Mouse (Mus musculus): ENCODE measurements at regions not wholly inside any gene's neighbourhood (a gene's known extent, or its start where the extent isn't known, plus 50 kb on each side); places are given as distances from the start of the nearest gene placed in this dataset.
"Not testable (repeated sequence)": the region's sequence is repeated elsewhere in the genome, so short reads cannot be mapped to it uniquely, and the experiment has no call there.

DNA sequence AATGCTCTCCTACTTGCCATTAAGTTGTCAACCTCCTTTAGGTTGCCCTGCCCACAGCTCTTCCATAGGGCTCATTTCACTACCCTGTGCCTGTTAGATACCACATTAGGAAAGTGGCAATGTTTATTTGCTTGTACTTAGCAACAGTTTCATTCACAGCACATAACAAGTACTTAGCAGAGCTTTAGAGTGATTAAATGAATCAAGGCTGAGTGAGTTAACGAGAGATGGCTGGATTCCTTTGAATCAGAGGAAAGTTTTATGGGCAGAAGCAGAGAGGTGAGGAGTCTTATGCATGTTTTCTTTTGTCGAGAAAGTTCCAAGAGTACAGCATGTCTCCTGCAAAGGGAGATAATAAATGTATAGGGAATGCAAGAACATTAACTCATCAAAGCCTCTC lies 60.5 kb downstream of the Ptgs2 start:
- no peak for DNase-seq (ENCODE audit: low read depth, low spot score)

DNA sequence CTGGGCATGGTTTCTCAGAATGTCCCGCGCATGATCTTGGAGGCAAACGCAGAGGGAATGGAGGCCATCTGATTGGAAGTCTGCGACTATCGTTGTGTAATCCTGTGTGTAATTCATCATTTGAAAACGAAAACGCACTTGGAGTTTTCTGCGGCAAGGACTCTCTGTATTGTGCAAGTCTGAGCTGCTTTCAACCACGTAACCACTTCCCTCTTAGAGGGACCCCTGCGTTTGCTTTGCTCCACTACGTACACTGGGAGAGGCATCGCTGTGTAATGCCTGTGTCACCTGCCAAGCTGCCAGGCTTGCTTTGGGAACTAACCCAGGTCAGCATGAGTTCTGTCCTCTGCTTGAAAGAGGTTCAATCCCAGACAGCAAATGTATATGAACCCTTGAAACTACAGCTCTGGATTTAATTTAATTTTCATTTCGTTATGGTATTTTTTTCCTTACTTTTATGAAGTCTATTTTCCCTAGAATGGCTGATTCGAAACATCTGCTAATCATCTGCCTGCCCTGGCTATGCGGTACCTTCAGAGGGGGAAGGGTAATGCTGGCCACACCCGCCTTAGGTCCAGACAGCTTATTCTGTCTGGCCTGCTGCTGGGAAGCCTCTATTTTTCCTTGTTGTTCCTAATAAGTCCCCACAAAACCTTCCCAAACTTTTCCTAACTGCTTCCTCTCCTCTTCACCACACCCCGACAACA lies 65.2 kb downstream of the Ptgs2 start:
- no peak for DNase-seq (ENCODE audit: low read depth, low spot score)

DNA sequence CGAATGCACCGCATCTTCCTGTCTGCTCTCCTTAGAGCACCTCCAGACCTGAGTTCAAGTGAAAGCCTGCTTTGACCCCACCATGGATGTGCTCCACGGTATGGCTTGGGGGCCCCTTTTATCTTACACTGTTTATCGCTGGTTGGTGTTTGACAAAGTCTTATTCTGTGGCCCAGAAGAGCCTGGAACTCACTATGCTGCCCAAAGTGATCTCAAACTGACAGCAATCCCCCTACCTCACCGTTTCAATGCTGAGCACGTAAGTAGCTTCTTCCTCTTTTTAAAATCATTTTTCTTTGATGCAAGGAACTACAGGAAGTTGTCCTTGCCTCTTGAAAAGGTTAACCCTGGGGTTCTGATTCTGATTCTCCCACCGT lies 65.8 kb downstream of the Ptgs2 start:
- DNase-seq (ENCODE audit: low read depth, low spot score), result no peak

DNA sequence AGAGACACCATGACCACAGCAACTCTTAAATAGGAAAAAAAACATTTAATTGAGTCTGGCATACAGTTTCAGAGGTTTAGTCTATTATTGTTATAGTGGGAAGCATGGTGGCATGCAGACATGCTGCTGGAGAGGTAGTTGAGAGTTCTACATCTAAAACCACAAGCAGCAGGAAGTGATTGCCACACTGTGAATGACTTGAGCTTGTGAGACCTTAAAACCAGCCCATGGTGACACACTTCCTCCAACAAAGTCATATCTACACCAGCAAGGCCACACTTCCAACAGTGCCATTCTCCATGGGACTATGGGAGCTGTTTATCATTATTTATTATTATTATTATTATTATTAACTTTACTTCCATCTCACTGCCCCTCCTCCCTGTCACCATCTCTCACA lies 67.3 kb downstream of the Ptgs2 start:
- DNase-seq (ENCODE audit: low read depth, low spot score), result no peak

DNA sequence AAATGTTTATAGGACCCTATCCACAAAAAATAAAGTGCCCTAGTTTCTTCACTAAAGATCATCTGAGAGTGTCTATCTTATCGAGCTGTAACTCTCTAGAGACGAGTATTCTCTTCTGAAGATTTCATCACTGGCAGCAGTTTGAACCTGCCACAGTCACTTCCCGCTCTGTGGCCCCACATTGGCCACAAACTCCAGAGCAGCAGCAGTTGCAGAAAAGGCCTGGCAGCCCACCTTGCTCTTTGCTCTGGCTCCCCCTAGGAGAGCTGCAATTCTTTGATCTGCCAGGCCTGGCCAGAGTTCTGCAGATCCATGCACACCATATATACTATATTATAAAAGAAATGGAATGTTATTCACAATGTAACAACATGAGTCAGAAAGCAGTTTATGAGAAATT lies 74.4 kb downstream of the Ptgs2 start:
- DNase-seq (ENCODE audit: low read depth, low spot score), result no peak

DNA sequence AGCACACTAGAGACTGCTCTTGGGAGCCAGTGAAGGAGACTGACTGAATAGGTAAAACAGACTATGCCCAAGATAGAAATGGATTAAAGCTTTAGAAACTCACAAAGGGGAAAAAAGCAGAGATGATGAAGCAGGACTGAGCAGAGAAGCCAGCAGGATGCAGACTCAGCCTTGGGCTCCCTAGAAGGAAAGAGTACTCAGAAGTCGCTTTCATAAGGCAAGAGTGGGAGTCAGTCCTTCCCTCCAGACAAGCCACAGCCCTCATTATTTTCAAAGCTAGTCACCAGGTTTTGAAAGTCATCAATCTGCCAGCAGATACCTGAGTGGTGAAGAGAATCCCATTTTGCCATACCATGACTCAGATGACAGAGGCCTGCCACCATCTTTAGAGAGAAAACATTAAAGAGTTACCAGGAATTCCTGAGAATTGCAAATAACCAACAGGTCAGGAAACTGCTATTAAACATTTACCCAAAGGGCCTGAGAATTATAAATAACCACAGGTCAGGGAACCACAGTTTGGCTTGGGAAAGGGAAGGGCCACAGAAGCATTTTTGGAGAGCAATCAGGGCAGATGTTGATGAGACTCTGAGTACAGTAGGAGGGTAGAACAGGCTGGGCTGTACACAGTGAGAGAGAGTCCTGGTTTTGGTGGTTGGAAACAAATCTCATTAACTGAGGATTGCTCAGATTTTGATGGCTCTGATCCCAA lies 77.4 kb downstream of the Ptgs2 start:
- no peak for DNase-seq (ENCODE audit: low read depth, low spot score)

DNA sequence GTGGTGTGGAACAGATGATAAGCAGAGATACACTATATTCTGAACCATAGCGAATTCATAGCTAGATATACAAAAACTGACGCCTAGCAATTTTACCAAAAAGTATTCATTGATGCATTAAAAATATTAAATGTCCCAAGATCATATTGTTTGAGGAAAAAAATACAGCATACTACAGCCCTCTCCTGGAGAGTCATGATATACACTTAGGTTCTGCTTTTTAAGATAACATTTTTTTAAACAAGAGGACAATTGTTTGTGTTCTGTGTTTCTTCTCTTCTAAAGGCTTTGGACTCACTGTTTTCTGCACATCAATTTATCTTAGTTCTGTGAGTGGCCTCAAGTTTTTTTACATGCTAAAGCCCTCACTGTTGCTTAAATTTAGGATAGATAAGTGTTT lies 102.2 kb downstream of the Ptgs2 start:
- DNase-seq (ENCODE audit: low read depth, low spot score), result peak; percentile 4

DNA sequence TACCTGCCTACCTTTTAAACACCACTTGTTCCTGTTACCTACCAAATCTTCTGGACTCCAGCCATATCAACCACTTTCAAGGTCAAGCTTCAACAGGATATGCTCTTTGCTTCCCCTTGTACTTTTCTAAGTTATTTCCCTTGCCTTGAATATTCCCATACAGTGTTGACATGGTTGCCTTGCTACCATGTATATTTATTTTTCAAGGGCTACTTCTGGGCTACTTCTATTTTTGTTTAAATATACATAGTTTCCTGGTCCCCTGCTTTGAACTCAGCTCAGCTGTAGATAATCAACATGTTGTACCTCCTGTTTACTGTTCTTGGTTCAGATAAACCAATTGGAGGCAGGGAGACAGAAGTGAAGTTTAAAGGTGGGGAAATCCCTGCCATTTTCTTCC lies 106.8 kb upstream of the Pdc start:
- no peak for DNase-seq (ENCODE audit: low read depth, low spot score)

DNA sequence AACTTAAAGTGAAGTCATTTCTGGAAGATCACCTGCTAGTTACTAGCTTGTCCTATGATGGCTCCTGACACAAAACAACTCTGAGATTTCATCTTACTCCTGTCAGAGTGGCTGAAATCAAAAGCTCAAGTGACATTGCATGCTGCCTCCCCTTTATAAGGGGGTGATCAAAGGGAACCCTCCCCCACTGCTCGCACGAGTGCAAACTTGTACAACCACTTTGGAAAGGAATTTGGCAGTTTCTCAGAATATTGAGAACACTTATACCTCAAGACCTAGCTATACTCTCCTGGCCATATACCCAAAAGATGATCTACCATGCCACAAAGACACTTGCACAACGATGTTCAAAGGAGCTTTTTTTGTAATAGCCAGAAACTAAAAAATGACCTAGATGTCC lies 102.5 kb upstream of the Pdc start:
- no peak for DNase-seq (ENCODE audit: low read depth, low spot score)

DNA sequence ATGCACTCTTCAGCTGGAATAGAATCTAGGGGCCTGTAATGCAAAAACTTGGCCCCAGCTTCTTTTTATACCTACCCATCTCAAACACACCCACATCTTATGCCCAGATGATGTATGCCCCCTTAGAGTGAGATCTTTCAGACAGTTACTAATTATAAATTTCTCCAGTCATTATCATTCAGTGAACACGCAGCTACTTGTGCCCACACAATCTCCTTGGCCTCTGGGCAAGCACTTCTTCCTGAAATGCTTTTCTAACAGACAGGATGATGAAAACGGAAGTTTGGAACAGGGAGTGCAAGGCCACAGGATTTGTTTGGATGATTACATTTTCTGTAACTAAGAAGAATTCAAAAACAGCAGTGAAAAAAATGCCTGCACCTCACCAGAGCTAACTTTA lies 100.4 kb upstream of the Pdc start:
- DNase-seq (ENCODE audit: low read depth, low spot score), result no peak

DNA sequence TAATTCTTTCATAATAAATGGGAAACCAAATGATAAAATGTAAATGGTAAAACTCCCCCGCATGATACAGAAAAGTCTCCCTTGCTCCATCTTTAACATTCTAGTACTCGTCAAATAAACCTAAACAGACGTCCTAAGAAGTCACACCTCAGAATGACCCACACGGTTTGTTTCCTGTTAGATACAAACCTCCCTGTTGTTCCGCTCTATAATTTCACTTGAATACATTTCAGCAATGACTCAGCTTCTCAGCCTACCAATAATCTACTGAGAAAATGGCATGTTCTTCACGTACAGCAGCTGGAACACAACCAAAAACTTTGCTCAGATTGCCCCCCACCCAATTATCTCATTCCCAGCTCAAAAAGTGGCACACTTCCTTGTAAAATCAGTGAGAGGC lies 93.7 kb upstream of the Pdc start:
- DNase-seq (ENCODE audit: low read depth, low spot score), result no peak

DNA sequence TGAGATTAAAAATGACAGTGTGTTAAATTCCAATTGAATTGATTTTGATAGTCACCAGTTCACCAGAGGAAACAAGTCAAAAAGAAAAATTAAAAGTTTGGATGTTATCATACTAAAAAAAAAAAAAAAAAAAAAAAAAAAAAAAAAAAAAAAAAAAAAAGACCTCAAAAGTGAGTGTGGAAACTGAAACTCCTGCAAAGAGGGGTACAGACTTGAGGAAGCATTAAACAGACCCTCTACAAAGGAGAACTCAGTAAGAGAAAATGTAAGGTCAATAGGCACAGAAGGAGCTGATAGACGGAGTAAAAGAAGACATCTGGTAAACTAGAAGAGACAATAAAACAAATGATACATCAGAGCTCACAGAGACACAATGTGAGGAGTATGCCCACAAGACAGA lies 79.7 kb upstream of the Pdc start:
- not testable (repeated sequence) for DNase-seq (ENCODE audit: low read depth, low spot score)

DNA sequence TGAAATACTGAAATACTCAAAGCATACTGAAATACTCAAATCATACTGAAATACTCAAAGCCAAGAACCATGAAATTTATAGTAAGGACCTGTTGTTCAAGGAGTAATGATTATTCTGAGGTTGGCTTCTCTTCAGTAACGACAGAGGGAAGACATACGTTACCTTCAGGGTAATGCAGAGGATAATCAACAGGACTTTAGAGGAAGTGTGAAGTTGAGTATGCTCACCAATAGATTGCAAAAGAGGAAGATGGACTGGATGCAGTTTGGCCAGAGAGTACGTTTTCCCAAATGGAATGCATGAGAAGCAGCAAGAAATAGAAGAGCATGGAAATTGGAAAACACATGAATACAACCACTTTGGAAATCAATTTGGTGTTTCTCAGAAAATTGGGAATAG lies 79.1 kb upstream of the Pdc start:
- no peak for DNase-seq (ENCODE audit: low read depth, low spot score)

DNA sequence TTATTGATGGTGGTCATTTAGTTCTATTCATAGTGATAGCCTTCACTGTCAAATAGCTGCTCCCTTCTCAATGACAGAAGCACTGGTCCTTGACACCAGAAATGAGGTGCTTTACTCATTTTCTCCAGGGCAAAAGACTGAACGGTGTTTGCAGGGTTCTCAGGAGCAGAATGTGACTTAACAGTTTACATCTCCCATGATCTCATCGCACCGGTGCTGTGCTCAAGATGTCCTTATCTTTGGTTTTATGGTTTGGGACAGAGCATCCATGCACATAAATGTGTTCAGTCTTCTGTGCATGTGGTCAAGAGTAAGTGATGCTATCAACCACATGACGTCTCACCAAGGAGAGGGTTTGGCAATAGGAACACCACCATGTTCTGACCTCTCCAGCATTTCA lies 78.1 kb upstream of the Pdc start:
- no peak for DNase-seq (ENCODE audit: low read depth, low spot score)

DNA sequence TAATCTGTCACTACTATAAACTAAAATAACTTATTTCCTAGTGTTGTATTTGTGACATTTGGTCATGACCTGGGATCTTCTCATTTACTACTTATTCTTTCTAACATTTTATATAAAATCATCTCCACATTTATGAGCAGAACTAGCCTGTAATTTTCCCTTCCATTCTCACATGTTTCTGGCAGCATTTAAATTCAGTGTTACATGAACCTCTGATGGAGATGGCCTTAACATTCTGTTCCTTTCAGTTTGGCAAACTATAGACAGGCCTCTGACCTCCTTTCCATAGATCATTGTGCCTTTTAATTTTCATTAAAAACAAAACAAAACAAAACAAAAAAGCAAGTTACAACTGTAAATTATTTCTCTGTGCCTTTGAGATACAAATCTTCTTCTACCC lies 77.1 kb upstream of the Pdc start:
- no peak for DNase-seq (ENCODE audit: low read depth, low spot score)

DNA sequence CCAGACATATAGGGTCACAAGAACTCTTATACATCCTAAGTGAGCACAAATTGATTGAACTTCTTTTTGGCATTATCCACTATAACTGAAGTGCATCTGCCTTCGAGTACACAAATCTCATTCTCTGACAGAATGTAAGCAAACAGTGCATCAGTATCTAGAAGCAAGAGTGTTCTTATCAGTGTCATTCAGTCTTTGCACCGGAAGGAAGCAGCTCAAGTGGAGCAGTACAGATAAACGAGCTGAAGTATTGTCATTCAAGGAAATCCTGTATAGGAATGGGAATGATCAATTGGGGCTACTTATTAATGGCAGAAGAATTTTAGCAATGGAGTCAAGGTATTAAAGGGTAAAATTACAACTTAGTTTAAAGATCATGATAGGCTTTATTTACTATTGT lies 74.3 kb upstream of the Pdc start:
- no peak for DNase-seq (ENCODE audit: low read depth, low spot score)

DNA sequence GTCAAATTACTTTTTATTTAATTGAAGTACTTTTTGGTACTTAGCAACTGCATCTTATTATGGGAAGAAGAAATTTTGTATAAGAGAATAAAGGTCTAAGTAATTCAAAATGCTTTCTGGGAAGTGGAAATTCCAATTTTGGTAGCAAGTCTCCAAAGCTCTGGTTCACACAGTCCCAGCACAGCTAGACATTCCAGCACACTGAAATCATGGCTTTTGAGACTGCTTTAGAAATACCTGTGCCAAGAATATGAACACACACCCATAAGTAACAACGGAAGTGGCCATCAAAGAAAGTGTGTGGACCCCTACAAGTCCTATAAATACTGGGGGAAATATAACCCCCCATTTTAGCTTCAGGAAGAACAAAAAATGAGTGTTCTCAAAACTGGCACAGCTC lies 67.8 kb upstream of the Pdc start:
- no peak for DNase-seq (ENCODE audit: low read depth, low spot score)

DNA sequence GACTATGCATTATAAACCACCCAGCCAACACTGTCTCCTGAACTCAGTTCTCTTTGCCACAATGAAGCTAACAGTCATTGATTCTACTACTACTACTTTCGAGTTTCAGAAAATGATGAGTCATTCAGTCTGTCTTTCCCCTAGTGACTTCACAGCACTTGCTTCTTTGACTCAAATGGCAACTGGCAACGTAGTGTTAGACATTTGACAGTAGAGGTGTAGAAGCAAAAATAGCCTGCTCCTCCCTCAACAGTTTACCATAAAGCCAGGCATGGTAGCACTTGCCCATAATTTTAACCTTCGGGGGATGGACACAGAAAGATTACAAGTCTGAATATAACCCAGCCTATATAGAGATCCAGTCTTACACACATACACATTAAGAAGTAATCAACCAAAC lies 67.3 kb upstream of the Pdc start:
- no peak for DNase-seq (ENCODE audit: low read depth, low spot score)

DNA sequence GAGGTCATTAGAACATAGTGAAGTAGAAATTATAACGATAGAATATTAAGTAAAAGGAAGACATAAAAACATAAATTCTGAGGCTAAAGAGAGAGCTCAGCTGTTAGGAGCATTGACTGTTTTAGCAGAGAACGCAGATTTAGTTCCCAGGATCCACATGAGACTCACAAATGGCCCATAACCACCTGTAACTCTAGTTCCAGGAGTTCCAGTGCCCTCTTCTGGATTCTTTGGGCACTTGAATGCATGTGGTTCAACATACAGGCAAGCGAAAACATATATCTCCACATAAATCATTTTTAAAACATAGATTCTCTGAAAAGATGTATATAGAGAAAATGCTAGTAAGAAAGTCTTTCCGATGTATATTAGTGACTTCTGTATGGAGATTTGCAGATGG lies 61.6 kb upstream of the Pdc start:
- DNase-seq (ENCODE audit: low read depth, low spot score), result no peak

DNA sequence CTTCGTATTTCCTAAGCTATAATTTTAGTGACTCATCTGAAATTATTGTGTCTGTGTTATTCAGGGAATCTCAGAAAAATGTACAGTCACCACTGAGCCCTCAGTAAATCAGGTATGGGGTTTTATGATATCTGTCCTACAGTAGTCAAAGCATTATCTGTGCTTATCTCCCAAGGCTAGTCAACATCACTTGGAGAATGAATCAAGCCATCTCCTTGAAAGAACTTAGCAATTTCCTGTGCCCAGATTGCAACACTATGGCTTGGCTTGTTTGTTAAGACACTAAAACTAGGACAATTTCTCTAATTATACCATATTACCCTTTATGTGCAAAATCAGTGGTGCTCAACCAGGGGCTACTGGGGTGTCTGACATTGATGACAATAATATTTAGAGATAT lies 58.9 kb upstream of the Pdc start:
- DNase-seq (ENCODE audit: low read depth, low spot score), result no peak

DNA sequence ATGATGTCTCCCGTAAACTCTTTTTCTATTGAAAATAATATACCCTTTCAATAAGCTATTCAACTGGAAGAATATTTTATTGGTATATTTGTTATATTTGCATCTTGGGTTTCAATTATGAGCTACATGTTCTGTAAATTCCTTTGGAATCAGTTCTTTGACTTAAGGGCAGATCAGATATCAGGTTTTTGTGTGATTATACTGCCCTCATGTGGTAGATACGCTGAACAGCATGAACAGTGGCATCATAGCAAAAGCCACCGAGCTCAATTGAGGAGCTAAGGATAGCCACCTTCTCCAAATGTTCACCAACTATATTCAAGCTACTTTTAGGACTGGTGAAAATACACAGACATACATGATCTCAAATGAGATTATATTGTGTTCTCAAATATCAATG lies 52.7 kb upstream of the Pdc start:
- DNase-seq (ENCODE audit: low read depth, low spot score), result peak; percentile 27

DNA sequence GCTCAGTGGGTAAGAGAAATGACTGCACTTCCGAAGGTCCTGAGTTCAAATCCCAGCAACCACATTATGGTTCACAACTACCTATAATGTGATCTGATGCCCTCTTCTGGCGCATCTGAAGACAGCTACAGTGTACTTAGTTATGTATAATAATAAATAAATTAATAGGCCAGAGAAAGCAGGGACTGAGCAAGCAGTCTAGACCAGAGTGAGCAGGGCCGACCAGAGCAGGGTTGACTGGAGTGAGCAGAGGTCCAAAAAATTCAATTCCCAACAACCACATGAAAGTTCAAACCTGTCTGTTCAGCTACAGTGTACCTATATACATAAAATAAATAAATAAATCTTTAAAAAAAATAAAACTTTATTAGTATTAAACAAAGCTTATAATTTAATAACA lies 52.2 kb upstream of the Pdc start:
- DNase-seq (ENCODE audit: low read depth, low spot score), result no peak
